Mouse (Mus musculus) ES-Bruce4 (cell line): ENCODE results near the gene Bhmt2.

ENCODE experiments used
- CTCF ChIP-seq: IDR thresholded peaks from one replicate; pipeline ENCODE4 v1.8.1; 2011; ENCODE audit warnings: low read depth, low read length
- POLR2A ChIP-seq: IDR thresholded peaks from one replicate; pipeline ENCODE4 v1.8.1; 2011; ENCODE audit warnings: low read length; ENCODE audit not compliant: insufficient read depth

- TF ChIP-seq CTCF (no peak), POLR2A (no peak)
These were observed 38.3 kb upstream of the Bhmt2 start for GRCm38 (mm10) chr13:93712362-93712761.
